Mouse (Mus musculus) heart, postnatal 0 days (tissue): ENCODE measurements around the gene Prdm11. TPM values are rescaled to one million over a fixed set of nuclear protein-coding genes. Genes with fewer than 3 reads are reported as not detected.

Experiments
- ATAC-seq: fragments of 200-750 bp; cut with Nextera tagmentation; 2 replicates; pipeline ENCODE4 v1.8.0; 2017; ENCODE audit warnings: low read depth, moderate number of reproducible peaks, moderate library complexity; ENCODE audit not compliant: insufficient read depth
- DNase-seq: peaks from one replicate; pipeline ENCODE4 v3.0.0-alpha.2; 2016; ENCODE audit warnings: low spot score
- H3K27ac ChIP-seq: fragments of 300-500 bp; sonication (generic); 2 replicates; pipeline ENCODE4 v1.5.1; 2014; ENCODE audit warnings: low read depth, mild to moderate bottlenecking
- H3K27me3 ChIP-seq: fragments of 300-500 bp; sonication (generic); 2 replicates; pipeline ENCODE4 v1.6.1; 2014; ENCODE audit warnings: low read length, mixed read lengths; ENCODE audit not compliant: control insufficient read depth, insufficient read depth
- H3K36me3 ChIP-seq: fragments of 300-500 bp; sonication (generic); replicated peaks from 2 replicates; pipeline ENCODE4 v1.6.1; 2014; ENCODE audit warnings: low read length, mixed read lengths; ENCODE audit not compliant: control insufficient read depth, insufficient read depth
- H3K4me1 ChIP-seq: fragments of 300-500 bp; sonication (generic); 2 replicates; pipeline ENCODE4 v1.6.1; 2014; ENCODE audit warnings: antibody characterized with exemption; ENCODE audit not compliant: control insufficient read depth, insufficient read depth
- H3K4me2 ChIP-seq: fragments of 300-500 bp; sonication (generic); 2 replicates; pipeline ENCODE4 v1.6.1; 2014; ENCODE audit warnings: low read depth, mild to moderate bottlenecking, low read length, moderate library complexity
- H3K4me3 ChIP-seq: fragments of 300-500 bp; sonication (generic); 2 replicates; pipeline ENCODE4 v1.5.1; 2014; ENCODE audit warnings: low read depth, low read length
- H3K9ac ChIP-seq: fragments of 300-500 bp; sonication (generic); replicated peaks from 2 replicates; pipeline ENCODE4 v1.6.1; 2014; ENCODE audit warnings: low read depth, low read length, mixed read lengths
- H3K9me3 ChIP-seq: fragments of 300-500 bp; sonication (generic); replicated peaks from 2 replicates; pipeline ENCODE4 v1.6.1; 2016; ENCODE audit warnings: low read length; ENCODE audit not compliant: control insufficient read depth
- CTCF ChIP-seq: IDR thresholded peaks from 2 replicates; pipeline ENCODE4 v1.5.1; 2016; ENCODE audit warnings: antibody characterized with exemption, control low read depth, low read depth
- EP300 ChIP-seq: IDR thresholded peaks from 2 replicates; pipeline ENCODE4 v1.6.1; 2016; ENCODE audit warnings: antibody characterized with exemption, low read depth
- WGBS: fragments of 180-500 bp; shearing (Covaris S2); extraction: QIAGEN DNeasy Blood & Tissue Kit; methylation state at CpG from one replicate; pipeline ENCODE4 v1.1.7; 2014; 5-methylcytosine and 5-hydroxymethylcytosine counted together
- polyA plus RNA-seq: library from polyadenylated mRNA; unstranded; fragments of >200 nt; fragmentation: Nextera tagmentation; extraction: Ambion mirVana; gene quantifications from 2 replicates; pipeline ENCODE4 v1.2.1, GENCODE M21; 2015
- total RNA-seq: library from RNA; depleted of rRNA; stranded (reverse); fragments of >200 nt; gene quantifications from 2 replicates; pipeline ENCODE4 v1.2.3, GENCODE M21; 2014; ENCODE audit warnings: low replicate concordance

The Prdm11 gene
- total and polyA plus RNA-seq, 2 experiments from 2014 or later = 2.7 to 10.7 TPM

- no peak overlapping the region for H3K27ac ChIP-seq
- H3K9ac ChIP-seq = no peak overlapping the region
- H3K9me3 ChIP-seq = no peaks in the 10 kb centered on the region
- WGBS = 95% methylated on average over 20 of the region's 20 CpGs
- no peak for ATAC-seq
- H3K4me1 ChIP-seq = no peaks in the 10 kb centered on the region
- H3K4me2 ChIP-seq = no peak overlapping the region
- peaks cover 71% of the 10 kb centered on the region for H3K36me3 ChIP-seq
- no peak for DNase-seq
- TF ChIP-seq CTCF (no peak), EP300 (no peak)
- no peak overlapping the region for H3K4me3 ChIP-seq
- H3K27me3 ChIP-seq = no peaks in the 10 kb centered on the region
Observed at GRCm38 (mm10) chr2:92973646-92974045, 72.3 kb downstream of the Prdm11 start.

GRCm38 (mm10) chr2:92972071-92972470 is 73.9 kb downstream of the Prdm11 start:
- no peak for TF ChIP-seq EP300
- ATAC-seq (no peak), DNase-seq (no peak)
- no peaks in the 10 kb centered on the region for H3K9me3 ChIP-seq
- H3K27ac ChIP-seq = no peak overlapping the region
- H3K27me3 ChIP-seq = no peaks in the 10 kb centered on the region
- peaks cover 58% of the 10 kb centered on the region for H3K36me3 ChIP-seq
- H3K4me2 ChIP-seq = no peak overlapping the region
- no peaks in the 10 kb centered on the region for H3K4me1 ChIP-seq
- H3K9ac ChIP-seq = no peak overlapping the region
- WGBS = 91% methylated on average over 17 of the region's 17 CpGs
- H3K4me3 ChIP-seq = no peak overlapping the region

GRCm38 (mm10) chr2:92971536-92971935 is 74.4 kb downstream of the Prdm11 start:
- no peak overlapping the region for H3K4me2 ChIP-seq
- TF ChIP-seq EP300 = no peak
- no peak for TF ChIP-seq CTCF
- 88% methylated on average over 8 of the region's 8 CpGs for WGBS

GRCm38 (mm10) chr2:92971069-92971468 is 74.9 kb downstream of the Prdm11 start:
- WGBS = 67% methylated on average over 9 of the region's 9 CpGs
- H3K27ac ChIP-seq = no peak overlapping the region
- ATAC-seq (no peak), DNase-seq (no peak)
- TF ChIP-seq EP300 = no peak
- TF ChIP-seq CTCF = no peak
- H3K4me3 ChIP-seq = no peak overlapping the region
- no peaks in the 10 kb centered on the region for H3K27me3 ChIP-seq
- peaks cover 48% of the 10 kb centered on the region for H3K36me3 ChIP-seq
- no peak overlapping the region for H3K4me2 ChIP-seq
- H3K9me3 ChIP-seq = no peaks in the 10 kb centered on the region
- H3K4me1 ChIP-seq = no peaks in the 10 kb centered on the region
- H3K9ac ChIP-seq = no peak overlapping the region

More at GRCm38 (mm10) chr2:92971536-92971935, 74.4 kb downstream of the Prdm11 start:
- H3K9me3 ChIP-seq = no peaks in the 10 kb centered on the region
- no peak overlapping the region for H3K9ac ChIP-seq
- DNase-seq (no peak), ATAC-seq (no peak)
- no peaks in the 10 kb centered on the region for H3K4me1 ChIP-seq
- H3K36me3 ChIP-seq = peaks cover 52% of the 10 kb centered on the region
- H3K27me3 ChIP-seq = no peaks in the 10 kb centered on the region
- H3K4me3 ChIP-seq = no peak overlapping the region
- no peak overlapping the region for H3K27ac ChIP-seq

- WGBS = 48% methylated on average over 4 of the region's 4 CpGs
- no peak overlapping the region for H3K4me3 ChIP-seq
- H3K4me2 ChIP-seq = no peak overlapping the region
- H3K4me1 ChIP-seq = no peaks in the 10 kb centered on the region
- H3K36me3 ChIP-seq = peaks cover 17% of the 10 kb centered on the region
- H3K27ac ChIP-seq = no peak overlapping the region
- no peaks in the 10 kb centered on the region for H3K27me3 ChIP-seq
- 0 out of 2 replicates have a peak, but pooled peaks cover 3% of the 10 kb centered on the region for H3K9me3 ChIP-seq
- no peak for ATAC-seq
- DNase-seq = no peak
- TF ChIP-seq EP300 (no peak), CTCF (no peak)
- H3K9ac ChIP-seq = no peak overlapping the region
Observed at GRCm38 (mm10) chr2:92967839-92968166, 78.2 kb downstream of the Prdm11 start.

- ATAC-seq = no peak; the same call in 1 of the 2 replicates
- no peak for DNase-seq
- H3K4me3 ChIP-seq = no peak overlapping the region
- WGBS = 31% methylated on average over 10 of the region's 10 CpGs
- H3K9me3 ChIP-seq = 0 out of 2 replicates have a peak, but pooled peaks cover 3% of the 10 kb centered on the region
- no peaks in the 10 kb centered on the region for H3K27me3 ChIP-seq
- H3K4me1 ChIP-seq = no peaks in the 10 kb centered on the region
- no peak overlapping the region for H3K4me2 ChIP-seq
- H3K9ac ChIP-seq = no peak overlapping the region
- peaks cover 12% of the 10 kb centered on the region for H3K36me3 ChIP-seq
- no peak overlapping the region for H3K27ac ChIP-seq
- TF ChIP-seq EP300 = no peak
- no peak for TF ChIP-seq CTCF
Observed at GRCm38 (mm10) chr2:92967032-92967838, 78.7 kb downstream of the Prdm11 start.
